Mouse (Mus musculus) T-cell, adult 2 months (primary cell): Measurements from ENCODE around the gene Net1.
"Not testable (repeated sequence)": the region's sequence is repeated elsewhere in the genome, so short reads cannot be mapped to it uniquely, and the experiment has no call there.

Experiments used
- DNase-seq: peaks from one replicate; pipeline ENCODE4 v3.0.0; 2022; ENCODE audit warnings: low spot score

Net1 gene

GRCm38 (mm10) chr13:3917571-3918311, at the start of gene Net1, which contains the start of gene Tubal3:
TSS of gene Net1 (minus strand) at chr13:3918220.
TSS of gene Tubal3 (plus strand) at chr13:3918274.
- DNase-seq: peak; percentile 86

GRCm38 (mm10) chr13:3951198-3951914, 33.3 kb upstream of the Net1 start:
- DNase-seq: no peak

- DNase-seq: no peak
Observed at GRCm38 (mm10) chr13:3949477-3949876, 31.5 kb upstream of the Net1 start.

- DNase-seq: no peak
Observed at GRCm38 (mm10) chr13:3947267-3947666, 29.2 kb upstream of the Net1 start.

GRCm38 (mm10) chr13:3945249-3945648, 27.2 kb upstream of the Net1 start, which contains the start of gene Ucn3:
TSS of gene Ucn3 (minus strand) at chr13:3945349.
- no peak for DNase-seq

GRCm38 (mm10) chr13:3944699-3945098, 26.7 kb upstream of the Net1 start:
- DNase-seq: no peak

GRCm38 (mm10) chr13:3926046-3926445, 8.0 kb upstream of the Net1 start:
- DNase-seq: no peak

GRCm38 (mm10) chr13:3925632-3926031, 7.6 kb upstream of the Net1 start:
- no peak for DNase-seq

GRCm38 (mm10) chr13:3924483-3924882, 6.5 kb upstream of the Net1 start:
- DNase-seq: no peak

- no peak for DNase-seq
Observed at GRCm38 (mm10) chr13:3913504-3913903, 4.5 kb downstream of the Net1 start.

- no peak for DNase-seq
Observed at GRCm38 (mm10) chr13:3910356-3910755, 7.7 kb downstream of the Net1 start.

GRCm38 (mm10) chr13:3908262-3908661, 9.8 kb downstream of the Net1 start:
- DNase-seq: no peak

GRCm38 (mm10) chr13:3907151-3907696, 10.8 kb downstream of the Net1 start:
- DNase-seq: no peak

GRCm38 (mm10) chr13:3899301-3899700, 18.7 kb downstream of the Net1 start:
- no peak for DNase-seq

- not testable (repeated sequence) for DNase-seq
Observed at GRCm38 (mm10) chr13:3898202-3898601, 19.8 kb downstream of the Net1 start.

- peak; percentile 71 for DNase-seq
Observed at GRCm38 (mm10) chr13:3896913-3897312, 21.1 kb downstream of the Net1 start.

- DNase-seq: no peak
Observed at GRCm38 (mm10) chr13:3896032-3896431, 22.0 kb downstream of the Net1 start.

GRCm38 (mm10) chr13:3895397-3895980, 22.5 kb downstream of the Net1 start:
- no peak for DNase-seq

GRCm38 (mm10) chr13:3894549-3894948, 23.5 kb downstream of the Net1 start:
- DNase-seq: no peak

GRCm38 (mm10) chr13:3893126-3893734, 24.8 kb downstream of the Net1 start:
- peak; percentile 92 for DNase-seq

- DNase-seq: peak; percentile 6
Observed at GRCm38 (mm10) chr13:3892601-3893000, 25.4 kb downstream of the Net1 start.

GRCm38 (mm10) chr13:3891479-3892087, 26.4 kb downstream of the Net1 start:
- DNase-seq: no peak
